Mouse (Mus musculus) kidney, adult 2 months (tissue): Measurements from ENCODE around the gene Ccdc163.

ENCODE experiments used
- CTCF ChIP-seq: fragments of 200-500 bp; conservative IDR thresholded peaks from 2 replicates; pipeline ENCODE4 v1.5.1; 2011; ENCODE audit warnings: low read depth, mild to moderate bottlenecking, control low read depth, low read length, moderate library complexity, mixed read lengths; ENCODE audit not compliant: insufficient read depth, insufficient read length
- POLR2A ChIP-seq: fragments of 200-500 bp; IDR thresholded peaks from one replicate; pipeline ENCODE4 v1.6.1; 2011; ENCODE audit warnings: low read depth, low read length, control low read depth

GRCm38 (mm10) chr4:116668145-116668544 is 40.2 kb upstream of the Ccdc163 start:
- TF ChIP-seq POLR2A = no peak
- no peak for TF ChIP-seq CTCF
